In the genomic region with DNA sequence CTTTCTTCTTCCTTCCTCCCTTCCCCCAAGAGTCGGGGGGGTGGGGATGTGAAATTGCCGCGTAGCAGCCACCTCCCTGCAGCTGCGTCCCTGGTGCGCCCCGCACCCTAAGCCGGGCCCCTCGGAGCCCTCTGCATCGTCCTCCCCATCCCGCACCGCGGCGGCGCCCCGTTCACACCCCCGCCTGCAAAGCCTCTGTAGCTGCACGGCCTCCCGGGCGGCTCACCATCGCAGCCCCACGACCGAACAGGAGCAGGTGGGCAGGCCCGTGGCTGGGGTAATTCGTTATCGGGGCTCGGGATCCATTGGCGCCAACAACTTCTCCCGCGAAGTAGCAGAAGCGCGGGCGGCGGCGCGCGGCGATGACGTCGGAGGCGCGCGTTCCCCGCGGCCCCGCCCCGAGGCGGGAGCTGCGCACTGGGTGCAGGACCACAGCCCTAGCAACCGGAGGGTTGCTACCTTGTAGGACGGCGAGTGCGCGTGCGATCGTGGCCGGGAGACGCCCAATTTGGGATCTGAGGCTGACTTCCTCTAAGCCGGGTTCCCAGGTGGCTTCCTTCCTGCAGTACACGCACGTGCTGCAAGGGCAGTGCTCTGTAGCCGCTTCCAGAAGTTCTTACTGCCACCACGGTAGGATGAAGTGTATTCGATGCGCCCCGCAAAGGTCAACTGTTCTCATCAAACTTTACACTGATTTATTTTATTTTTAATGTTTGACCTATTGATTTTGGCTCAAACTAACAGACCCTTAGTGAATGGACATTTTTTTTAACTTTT, we compare ENCODE assay signal across 8 mouse cellular contexts. TPM values are rescaled to one million over a fixed set of nuclear protein-coding genes. Genes with fewer than 3 reads are reported as not detected.
DNase-seq lines count a peak whose midpoint lies in the region; ATAC-seq and TF ChIP-seq lines count a peak whose summit lies in the region.

A gene (minus strand): TSS at position 373 of the 777 bp plus-strand sequence.

- WGBS in heart, embryonic 11.5 days (ENCODE audit: insufficient replicate concordance) = under 1% methylated on average over 65 of the region's 65 CpGs
- WGBS in kidney, embryonic 16.5 days = under 1% methylated on average over 65 of the region's 65 CpGs
- WGBS in liver, adult 2 months = under 1% methylated on average over 65 of the region's 65 CpGs

- peaks cover 44% of the 10 kb centered on the region for H3K79me3 ChIP-seq in C2C12 (ENCODE audit: low read depth)

- peaks cover 48% of the 10 kb centered on the region for H3K79me2 ChIP-seq in C2C12 (ENCODE audit: control insufficient read depth, insufficient read depth)
- peaks cover 22% of the 10 kb centered on the region for H3K79me2 ChIP-seq in liver, adult 2 months (ENCODE audit: control insufficient read depth, insufficient read depth, low read length)
- H3K79me2 ChIP-seq in myocyte (ENCODE audit: control insufficient read depth, insufficient read depth) = peaks cover 42% of the 10 kb centered on the region

- H3K4me1 ChIP-seq in erythroblast, embryonic 14.5 days (ENCODE audit: control insufficient read depth) = peaks cover 31% of the 10 kb centered on the region
- peaks cover 3% of the 10 kb centered on the region; the same call in 1 of the 2 replicates for H3K4me1 ChIP-seq in heart, embryonic 11.5 days (ENCODE audit: control insufficient read depth, insufficient read depth, low read length)
- H3K4me1 ChIP-seq in kidney, embryonic 16.5 days (ENCODE audit: insufficient read depth, low read length) = peaks cover 8% of the 10 kb centered on the region
- peaks cover 9% of the 10 kb centered on the region for H3K4me1 ChIP-seq in liver, adult 2 months (ENCODE audit: control insufficient read depth, insufficient read depth, low read length)

- no peaks in the 10 kb centered on the region; the same call in 1 of the 2 replicates for H3K9me3 ChIP-seq in erythroblast, embryonic 14.5 days (ENCODE audit: control insufficient read depth, low read length)
- H3K9me3 ChIP-seq in heart, embryonic 11.5 days (replicated peaks; ENCODE audit: control insufficient read depth, low read length) = no peaks in the 10 kb centered on the region
- H3K9me3 ChIP-seq in kidney, embryonic 16.5 days (ENCODE audit: low read length) = no peaks in the 10 kb centered on the region

- peak within 1 kb of the TSS; percentile 85 for H3K9ac ChIP-seq in heart, embryonic 11.5 days (ENCODE audit: low read depth, low read length)
- H3K9ac ChIP-seq in kidney, embryonic 16.5 days (replicated peaks; ENCODE audit: low read length) = peak within 1 kb of the TSS; percentile 94
- peak within 1 kb of the TSS; percentile 89 for H3K9ac ChIP-seq in liver, adult 2 months (ENCODE audit: low read depth, low read length)

- H3K36me3 ChIP-seq in C2C12 (ENCODE audit: control insufficient read depth, insufficient read depth) (no peaks in the 10 kb centered on the region), myocyte (ENCODE audit: control insufficient read depth, insufficient read depth) (no peaks in the 10 kb centered on the region)
- H3K36me3 ChIP-seq in erythroblast, embryonic 14.5 days (ENCODE audit: control insufficient read depth) = peaks cover 32% of the 10 kb centered on the region
- no peaks in the 10 kb centered on the region; the same call in 1 of the 2 replicates for H3K36me3 ChIP-seq in heart, embryonic 11.5 days (ENCODE audit: control insufficient read depth, insufficient read depth, low read length)
- H3K36me3 ChIP-seq in kidney, embryonic 16.5 days (ENCODE audit: insufficient read depth, low read length) = no peaks in the 10 kb centered on the region
- no peaks in the 10 kb centered on the region for H3K36me3 ChIP-seq in liver, adult 2 months (ENCODE audit: control insufficient read depth, insufficient read depth, low read length)
- no peaks in the 10 kb centered on the region for H3K36me3 ChIP-seq in splenic B cell, adult 2 months (ENCODE audit: control insufficient read depth, insufficient read depth, low read length, poor library complexity, severe bottlenecking)

- H3K4me2 ChIP-seq in heart, embryonic 11.5 days = peak within 1 kb of the TSS; percentile 85
- H3K4me2 ChIP-seq in kidney, embryonic 16.5 days (replicated peaks; ENCODE audit: low read depth, low read length) = peak within 1 kb of the TSS; percentile 79
- peak within 1 kb of the TSS; percentile 76 for H3K4me2 ChIP-seq in myocyte (ENCODE audit: low read depth)

- no peaks in the 10 kb centered on the region for H3K27me3 ChIP-seq in C2C12 (ENCODE audit: control insufficient read depth, insufficient read depth, insufficient read length)
- no peaks in the 10 kb centered on the region for H3K27me3 ChIP-seq in erythroblast, embryonic 14.5 days (ENCODE audit: control insufficient read depth)
- no peaks in the 10 kb centered on the region for H3K27me3 ChIP-seq in heart, embryonic 11.5 days (ENCODE audit: control insufficient read depth, insufficient read depth, low read length)
- H3K27me3 ChIP-seq in kidney, embryonic 16.5 days (ENCODE audit: insufficient read depth, low read length) = no peaks in the 10 kb centered on the region
- no peaks in the 10 kb centered on the region for H3K27me3 ChIP-seq in liver, adult 2 months (ENCODE audit: control insufficient read depth, insufficient read depth, low read length)
- H3K27me3 ChIP-seq in myocyte (ENCODE audit: control insufficient read depth, insufficient read depth, insufficient read length) = no peaks in the 10 kb centered on the region
- H3K27me3 ChIP-seq in splenic B cell, adult 2 months (ENCODE audit: control insufficient read depth, insufficient read depth, low read length, poor library complexity, severe bottlenecking) = no peaks in the 10 kb centered on the region

- peak; percentile 23; the same call in 1 of the 2 replicates for TF ChIP-seq POLR2A in brain, embryonic 14.5 days (IDR thresholded peaks at IDR 0.05; ENCODE audit: borderline replicate concordance, extremely low read depth, insufficient read depth, insufficient read length, poor library complexity, severe bottlenecking)
- no peak for TF ChIP-seq POLR2A in liver, adult 2 months (IDR thresholded peaks at IDR 0.05; ENCODE audit: extremely low read depth, insufficient read depth, low read length)
- peak; percentile 88 for TF ChIP-seq POLR2A in myocyte (IDR thresholded peaks at IDR 0.05; ENCODE audit: insufficient read length, low read depth)

- peak within 1 kb of the TSS; percentile 77; the same call in 1 of the 2 replicates for H3K27ac ChIP-seq in heart, embryonic 11.5 days (ENCODE audit: low read depth, low read length)
- peak within 1 kb of the TSS; percentile 85 for H3K27ac ChIP-seq in kidney, embryonic 16.5 days (ENCODE audit: low read length)
- H3K27ac ChIP-seq in liver, adult 2 months (replicated peaks; ENCODE audit: insufficient read depth, low read depth, low read length) = peak within 1 kb of the TSS; percentile 30

- H3K4me3 ChIP-seq in C2C12 (ENCODE audit: insufficient read depth, poor library complexity, severe bottlenecking) = peak within 1 kb of the TSS; percentile 75
- H3K4me3 ChIP-seq in erythroblast, embryonic 14.5 days (replicated peaks) = peak within 1 kb of the TSS; percentile 82
- H3K4me3 ChIP-seq in heart, embryonic 11.5 days (ENCODE audit: low read depth, low read length) = peak within 1 kb of the TSS; percentile 83
- H3K4me3 ChIP-seq in kidney, embryonic 16.5 days (ENCODE audit: low read length) = peak within 1 kb of the TSS; percentile 98
- H3K4me3 ChIP-seq in liver, adult 2 months (ENCODE audit: insufficient read depth, low read depth, low read length) = peak within 1 kb of the TSS; percentile 87
- H3K4me3 ChIP-seq in myocyte = peak within 1 kb of the TSS; percentile 66

- peak within 1 kb of the TSS; percentile 88 for H3ac ChIP-seq in C2C12 (ENCODE audit: control insufficient read depth, insufficient read length, low read depth)
- H3ac ChIP-seq in myocyte (ENCODE audit: control insufficient read depth, insufficient read length) = peak within 1 kb of the TSS; percentile 59

- peak; percentile 91 for ATAC-seq in heart, embryonic 11.5 days (replicated peaks; ENCODE audit: insufficient number of reproducible peaks, low FRiP score, low TSS enrichment)
- ATAC-seq in kidney, embryonic 16.5 days (ENCODE audit: low FRiP score, low TSS enrichment) = peak; percentile 98

- DNase-seq in brain, embryonic 14.5 days (ENCODE audit: low read depth) = peak; percentile 96
- peak; percentile 74 for DNase-seq in liver, adult 2 months (ENCODE audit: extremely low read depth, low read depth, low spot score)
- peak; percentile 85 for DNase-seq in splenic B cell, adult 2 months (ENCODE audit: low read depth, low spot score)

- no peak for TF ChIP-seq CTCF in C2C12 (IDR thresholded peaks at IDR 0.05; ENCODE audit: control insufficient read depth, insufficient read depth, insufficient read length)
- no peak for TF ChIP-seq CTCF in brain, embryonic 14.5 days (IDR thresholded peaks at IDR 0.05; ENCODE audit: borderline replicate concordance, extremely low read depth, insufficient read depth, insufficient read length)
- no peak for TF ChIP-seq CTCF in liver, adult 2 months (IDR thresholded peaks at IDR 0.05; ENCODE audit: low read depth, low read length)

TF ChIP-seq in C2C12, 6 proteins besides CTCF, POLR2A, EP300 and RAD21:
- TF ChIP-seq FOSL1 (IDR thresholded peaks at IDR 0.05; ENCODE audit: insufficient read depth, low read length, poor library complexity, severe bottlenecking) (no peak), MAX (IDR thresholded peaks at IDR 0.05) (peak; percentile 98), MYOG (IDR thresholded peaks at IDR 0.05; ENCODE audit: control insufficient read depth, extremely low read depth, insufficient read length) (no peak), USF1 (IDR thresholded peaks at IDR 0.05; ENCODE audit: low read depth) (peak; percentile 1), MYOD1 (IDR thresholded peaks at IDR 0.05; ENCODE audit: control insufficient read depth, insufficient read length, low read depth) (no peak)

TF ChIP-seq in myocyte, 11 proteins besides CTCF, POLR2A, EP300 and RAD21 (continues in another document):
- TF ChIP-seq CEBPB (IDR thresholded peaks at IDR 0.05; ENCODE audit: insufficient read depth, poor library complexity, severe bottlenecking) = no peak
- no peak for TF ChIP-seq USF1 (IDR thresholded peaks at IDR 0.05; ENCODE audit: low read depth)
- TF ChIP-seq SRF (IDR thresholded peaks at IDR 0.05; ENCODE audit: control insufficient read depth, insufficient read length, low read depth) = peak; percentile 77
- peak in 1 of 3 experiments; percentile 17 for TF ChIP-seq MYOG (IDR thresholded peaks at IDR 0.05; ENCODE audit: control insufficient read depth in 1 of 3, insufficient read depth in 1 of 3, insufficient read length in 2 of 3, low read depth in 2 of 3)
- TF ChIP-seq POLR2AphosphoS2 (IDR thresholded peaks at IDR 0.05; ENCODE audit: insufficient read length, low read depth) = peak; percentile 84
- peak; percentile 80 for TF ChIP-seq E2F4 (IDR thresholded peaks at IDR 0.05; ENCODE audit: insufficient read depth)

RNA-seq across cellular contexts. Expression of the gene that starts here (rescaled TPM):
- polyA plus RNA-seq in C2C12 (2012; fragmentation: generic; extraction: Trizol) (14.1 TPM), myocyte (2012; fragmentation: generic; extraction: Trizol) (8.7 TPM)
- polyA plus RNA-seq in brain, embryonic 14.5 days (2012; rRNA removed) = 20.1 and 21.0 TPM in 2 replicates
- 0.71 and 0.98 TPM in 2 replicates for polyA plus RNA-seq in erythroblast, embryonic 14.5 days (2012)
- polyA plus RNA-seq in heart, embryonic 11.5 days (2014; fragmentation: Nextera tagmentation; extraction: Ambion mirVana) = 72.1 and 73.1 TPM in 2 replicates
- 70.8 and 87.8 TPM in 2 replicates for polyA plus RNA-seq in kidney, embryonic 16.5 days (2015; fragmentation: Nextera tagmentation; extraction: Ambion mirVana)
- total RNA-seq in liver, adult 2 months (2014; rRNA removed) = 16.5 and 19.3 TPM in 2 replicates
- 3.7 and 4.6 TPM in 2 replicates for polyA plus RNA-seq in liver, adult 2 months (2012; rRNA removed)

Comparison
In these comparisons a context has a peak if more than half of its experiments do, and no peak if none do; other contexts are left out.
1. Peak in every context shown above with its lines: DNase-seq, ATAC-seq, H3K4me3 ChIP-seq and H3K27ac ChIP-seq.
2. H3K27ac ChIP-seq: peak in every context shown above with its lines; median percentile 85 in kidney, embryonic 16.5 days; 77 in heart, embryonic 11.5 days; 30 in liver, adult 2 months.